8 mouse cellular contexts compared by ENCODE assay signal in genomic region chr4:150237636-150238361, GRCm38 (mm10). TPM values are rescaled to one million over a fixed set of nuclear protein-coding genes. Genes with fewer than 3 reads are reported as not detected.
DNase-seq lines count a peak whose midpoint lies in the region; ATAC-seq and TF ChIP-seq lines count a peak whose summit lies in the region.

No protein-coding gene starts in this region.

- H3K4me2 ChIP-seq in embryonic facial prominence, embryonic 13.5 days, result peak overlapping the region; percentile 80
- H3K4me2 ChIP-seq in hindbrain, embryonic 15.5 days, result peak overlapping the region; percentile 79
- H3K4me2 ChIP-seq in liver, embryonic 14.5 days (ENCODE audit: low read depth), result peak overlapping the region; percentile 97

- TF ChIP-seq CTCF in testis, adult 2 months (IDR thresholded peaks at IDR 0.05; ENCODE audit: control insufficient read depth, insufficient read depth, insufficient replicate concordance, low read depth, low read length), result no peak
- no peak for TF ChIP-seq CTCF in liver, embryonic 14.5 days (IDR thresholded peaks at IDR 0.05; ENCODE audit: low read depth)
- TF ChIP-seq CTCF in olfactory bulb, adult 2 months (IDR thresholded peaks at IDR 0.05; ENCODE audit: insufficient read depth, low read depth, low read length), result no peak

- WGBS in embryonic facial prominence, embryonic 13.5 days, result under 1% methylated on average over 21 of the region's 21 CpGs
- under 1% methylated on average over 21 of the region's 21 CpGs for WGBS in hindbrain, embryonic 15.5 days
- WGBS in liver, embryonic 14.5 days (ENCODE audit: insufficient replicate concordance), result under 1% methylated on average over 21 of the region's 21 CpGs
- WGBS in olfactory bulb, adult 2 months, result 3% methylated on average over 21 of the region's 21 CpGs

- peak overlapping the region; percentile 94 for H3K4me3 ChIP-seq in testis, adult 2 months (ENCODE audit: control insufficient read depth, low read depth, low read length)
- peak overlapping the region; percentile 77 for H3K4me3 ChIP-seq in embryonic facial prominence, embryonic 13.5 days
- peak overlapping the region; percentile 83 for H3K4me3 ChIP-seq in hindbrain, embryonic 15.5 days
- peak overlapping the region; percentile 86 to 91 for H3K4me3 ChIP-seq in liver, embryonic 14.5 days (ENCODE audit: insufficient read depth in 1 of 2, low read depth in 2 of 2, low read length in 2 of 2)
- H3K4me3 ChIP-seq in olfactory bulb, adult 2 months (ENCODE audit: insufficient read depth, low read depth, low read length), result peak overlapping the region; percentile 85

- H3K27me3 ChIP-seq in testis, adult 2 months (ENCODE audit: control insufficient read depth, insufficient read depth, low read length), result no peaks in the 10 kb centered on the region
- no peaks in the 10 kb centered on the region for H3K27me3 ChIP-seq in embryonic facial prominence, embryonic 13.5 days
- no peaks in the 10 kb centered on the region for H3K27me3 ChIP-seq in hindbrain, embryonic 15.5 days
- no peaks in the 10 kb centered on the region for H3K27me3 ChIP-seq in liver, embryonic 14.5 days (ENCODE audit: control insufficient read depth, insufficient read depth, low read length)

- peak overlapping the region; percentile 90 for H3K9ac ChIP-seq in embryonic facial prominence, embryonic 13.5 days
- H3K9ac ChIP-seq in hindbrain, embryonic 15.5 days, result peak overlapping the region; percentile 86
- H3K9ac ChIP-seq in liver, embryonic 14.5 days (replicated peaks), result peak overlapping the region; percentile 88

- H3K27ac ChIP-seq in testis, adult 2 months (ENCODE audit: control insufficient read depth, insufficient read depth, low read depth, low read length), result peak overlapping the region; percentile 87
- peak overlapping the region; percentile 99 for H3K27ac ChIP-seq in embryonic facial prominence, embryonic 13.5 days
- peak overlapping the region; percentile 100 for H3K27ac ChIP-seq in hindbrain, embryonic 15.5 days (replicated peaks)
- H3K27ac ChIP-seq in liver, embryonic 14.5 days, result peak overlapping the region; percentile 73
- H3K27ac ChIP-seq in olfactory bulb, adult 2 months (ENCODE audit: insufficient read depth, low read depth, low read length), result peak overlapping the region; percentile 93

- TF ChIP-seq POLR2A in testis, adult 2 months (IDR thresholded peaks at IDR 0.05; ENCODE audit: control insufficient read depth, low read depth, low read length), result no peak
- TF ChIP-seq POLR2A in olfactory bulb, adult 2 months (IDR thresholded peaks at IDR 0.05; ENCODE audit: insufficient read depth, low read depth, low read length), result no peak

- TF ChIP-seq EP300 in liver, embryonic 14.5 days (IDR thresholded peaks at IDR 0.05; ENCODE audit: low read depth), result no peak

- H3K9me3 ChIP-seq in embryonic facial prominence, embryonic 13.5 days, result no peaks in the 10 kb centered on the region
- H3K9me3 ChIP-seq in hindbrain, embryonic 15.5 days, result no peaks in the 10 kb centered on the region
- no peaks in the 10 kb centered on the region for H3K9me3 ChIP-seq in liver, embryonic 14.5 days (ENCODE audit: control insufficient read depth, low read length)

- peaks cover 12% of the 10 kb centered on the region for H3K4me1 ChIP-seq in testis, adult 2 months (ENCODE audit: control insufficient read depth, insufficient read depth, low read length)
- peaks cover 54% of the 10 kb centered on the region for H3K4me1 ChIP-seq in embryonic facial prominence, embryonic 13.5 days
- H3K4me1 ChIP-seq in hindbrain, embryonic 15.5 days (replicated peaks), result peaks cover 59% of the 10 kb centered on the region
- H3K4me1 ChIP-seq in liver, embryonic 14.5 days (replicated peaks; ENCODE audit: control insufficient read depth in 2 of 2, insufficient read depth in 2 of 2, low read length in 1 of 2), result peaks cover 30 to 38% of the 10 kb centered on the region in 2 experiments
- H3K4me1 ChIP-seq in olfactory bulb, adult 2 months (ENCODE audit: control insufficient read depth, insufficient read depth, low read length), result peaks cover 32% of the 10 kb centered on the region

- H3K36me3 ChIP-seq in testis, adult 2 months (ENCODE audit: control insufficient read depth, insufficient read depth, low read length), result peaks cover 1% of the 10 kb centered on the region
- peaks cover 26% of the 10 kb centered on the region for H3K36me3 ChIP-seq in embryonic facial prominence, embryonic 13.5 days
- peaks cover 20% of the 10 kb centered on the region for H3K36me3 ChIP-seq in hindbrain, embryonic 15.5 days
- H3K36me3 ChIP-seq in liver, embryonic 14.5 days (replicated peaks; ENCODE audit: control insufficient read depth, insufficient read depth, low read depth), result peaks cover 23% of the 10 kb centered on the region

- no peak for DNase-seq in testis, postnatal 10 days (ENCODE audit: low spot score)
- DNase-seq in liver, embryonic 14.5 days (ENCODE audit: low read depth in 3 of 3, low spot score in 3 of 3), result peak in 1 of 3 experiments; percentile 33
- no peak for DNase-seq in retina, embryonic 14.5 days (ENCODE audit: low spot score)
- no peak for DNase-seq in urinary bladder, adult 2 months (ENCODE audit: low spot score)

- no peak for ATAC-seq in embryonic facial prominence, embryonic 13.5 days (ENCODE audit: insufficient number of reproducible peaks, insufficient read depth, low FRiP score, low TSS enrichment, low read depth)
- no peak for ATAC-seq in hindbrain, embryonic 15.5 days (ENCODE audit: low FRiP score, low read depth)
- peak; percentile 42; the same call in 1 of the 2 replicates for ATAC-seq in liver, embryonic 14.5 days (ENCODE audit: insufficient read depth)

RNA-seq across cellular contexts. Expression of gene Eno1, which starts 1.3 kb away (rescaled TPM):
- polyA plus RNA-seq in testis, adult 2 months (2012; rRNA removed), result 477 and 586 TPM in 2 replicates
- 1,290 and 1,439 TPM in 2 replicates for polyA plus RNA-seq in embryonic facial prominence, embryonic 13.5 days (2015; fragmentation: Nextera tagmentation; extraction: Ambion mirVana)
- 1,126 and 1,158 TPM in 2 replicates for polyA plus RNA-seq in hindbrain, embryonic 15.5 days (2015; fragmentation: Nextera tagmentation; extraction: Ambion mirVana)
- 167 and 215 TPM in 2 replicates for polyA plus RNA-seq in liver, embryonic 14.5 days (2012; rRNA removed)
- polyA plus RNA-seq in liver, embryonic 14.5 days (2014; fragmentation: Nextera tagmentation; extraction: Ambion mirVana), result 451 and 488 TPM in 2 replicates
- polyA plus RNA-seq in olfactory bulb, adult 2 months (2012; ENCODE audit: insufficient read depth, insufficient read length, low replicate concordance, missing spikeins), result 1,081 TPM in 1 of 2 replicates, not detected in the other
- polyA plus RNA-seq in urinary bladder, adult 2 months (2012; rRNA removed), result 340 and 364 TPM in 2 replicates

RNA-seq across cellular contexts. Expression of gene Car6, which starts 36.7 kb away (rescaled TPM):
- 0.10 TPM in 1 of 2 replicates, not detected in the other for polyA plus RNA-seq in testis, adult 2 months (2012; rRNA removed)
- polyA plus RNA-seq in embryonic facial prominence, embryonic 13.5 days (2015; fragmentation: Nextera tagmentation; extraction: Ambion mirVana), result 0.23 TPM in 1 of 2 replicates, not detected in the other
- polyA plus RNA-seq in hindbrain, embryonic 15.5 days (2015; fragmentation: Nextera tagmentation; extraction: Ambion mirVana), result not detected in 2 replicates
- polyA plus RNA-seq in liver, embryonic 14.5 days (2012; rRNA removed), result 0.02 and 0.17 TPM in 2 replicates
- polyA plus RNA-seq in liver, embryonic 14.5 days (2014; fragmentation: Nextera tagmentation; extraction: Ambion mirVana), result 0.09 TPM in 1 of 2 replicates, not detected in the other
- not detected in 2 replicates for polyA plus RNA-seq in olfactory bulb, adult 2 months (2012; ENCODE audit: insufficient read depth, insufficient read length, low replicate concordance, missing spikeins)
- not detected in 2 replicates for polyA plus RNA-seq in urinary bladder, adult 2 months (2012; rRNA removed)

RNA-seq across cellular contexts. Expression of gene Rere, which starts 43.6 kb away (rescaled TPM):
- polyA plus RNA-seq in testis, adult 2 months (2012; rRNA removed), result 21.1 and 26.2 TPM in 2 replicates
- polyA plus RNA-seq in embryonic facial prominence, embryonic 13.5 days (2015; fragmentation: Nextera tagmentation; extraction: Ambion mirVana), result 23.3 and 26.3 TPM in 2 replicates
- 32.5 and 33.8 TPM in 2 replicates for polyA plus RNA-seq in hindbrain, embryonic 15.5 days (2015; fragmentation: Nextera tagmentation; extraction: Ambion mirVana)
- polyA plus RNA-seq in liver, embryonic 14.5 days (2012; rRNA removed), result 4.8 and 5.6 TPM in 2 replicates
- 5.1 and 8.8 TPM in 2 replicates for polyA plus RNA-seq in liver, embryonic 14.5 days (2014; fragmentation: Nextera tagmentation; extraction: Ambion mirVana)
- polyA plus RNA-seq in olfactory bulb, adult 2 months (2012; ENCODE audit: insufficient read depth, insufficient read length, low replicate concordance, missing spikeins), result 249 and 288 TPM in 2 replicates
- polyA plus RNA-seq in urinary bladder, adult 2 months (2012; rRNA removed), result 30.0 and 66.3 TPM in 2 replicates
